Mouse (Mus musculus): Measurements from ENCODE around the gene Fhl2.
"Not testable (repeated sequence)": the region's sequence is repeated elsewhere in the genome, so short reads cannot be mapped to it uniquely, and the experiment has no call there.

Fhl2 gene

GRCm38 (mm10) chr1:43150225-43150624 is 46.6 kb downstream of the Fhl2 start:
- no peak for DNase-seq (ENCODE audit: low spot score)

DNA sequence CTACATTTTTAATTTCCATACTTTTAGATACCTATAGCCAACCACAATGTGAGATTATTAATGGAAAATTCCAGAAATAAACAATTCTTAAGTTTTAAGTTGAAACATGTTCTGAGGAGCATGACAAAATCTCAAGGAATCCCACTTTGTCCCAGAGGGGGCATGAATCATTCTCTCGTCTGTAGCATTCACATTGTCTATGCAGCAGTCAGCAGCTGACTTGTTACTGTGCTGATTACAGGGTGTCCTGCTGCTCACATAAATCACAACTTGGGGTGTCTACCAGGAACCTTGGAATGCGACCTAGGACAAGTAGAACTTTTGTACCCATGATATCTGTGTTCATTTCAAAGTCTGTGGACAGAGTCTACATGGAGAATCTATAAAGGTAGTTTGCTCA is 49.3 kb downstream of the Fhl2 start:
- no peak for DNase-seq (ENCODE audit: low spot score)

- no peak for DNase-seq (ENCODE audit: low spot score)
These were observed 51.4 kb downstream of the Fhl2 start for GRCm38 (mm10) chr1:43145388-43145787.

- no peak for DNase-seq (ENCODE audit: low spot score)
These were observed 52.4 kb downstream of the Fhl2 start for GRCm38 (mm10) chr1:43144338-43144906.

DNA sequence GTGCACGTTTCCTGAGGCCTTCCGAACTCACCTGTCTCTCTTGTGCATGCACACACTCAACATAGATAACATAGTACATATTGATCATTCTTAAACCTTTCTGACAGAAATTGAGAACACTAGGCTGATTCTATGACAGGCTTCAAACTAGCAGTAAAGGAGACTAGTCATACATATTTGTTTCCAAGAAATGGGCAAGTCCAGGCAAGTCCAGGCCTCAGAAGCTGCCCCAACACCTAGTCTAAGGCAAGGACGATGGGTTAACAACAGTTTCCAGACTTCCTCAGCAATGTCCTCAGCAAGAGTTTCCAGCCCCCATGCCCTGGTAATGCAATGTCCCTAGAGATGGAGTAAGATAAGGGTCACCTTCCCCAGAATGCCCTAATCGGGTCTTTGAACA is 53.0 kb downstream of the Fhl2 start:
- DNase-seq (ENCODE audit: low spot score), result no peak

- DNase-seq (ENCODE audit: low spot score), result no peak
These were observed 53.5 kb downstream of the Fhl2 start for GRCm38 (mm10) chr1:43143284-43143683.

DNA sequence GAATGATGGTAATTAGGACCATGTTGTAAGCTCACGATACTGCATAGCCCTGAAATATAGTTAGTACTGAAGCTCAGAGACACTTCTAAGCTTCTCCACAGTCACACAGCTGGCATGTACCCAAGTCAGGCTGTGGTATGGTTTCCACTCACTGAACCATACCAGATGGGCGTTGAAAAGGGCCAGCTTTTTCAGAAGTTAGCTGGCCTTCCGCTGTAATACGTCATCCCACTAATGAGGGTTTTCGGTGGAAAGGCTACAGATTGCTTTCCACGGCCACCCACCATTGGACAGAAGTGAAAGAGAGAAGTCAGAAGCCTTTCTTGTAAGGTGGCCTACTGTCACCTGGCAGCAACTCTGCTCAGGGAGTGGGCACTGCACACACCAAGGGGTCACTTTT is 53.9 kb downstream of the Fhl2 start:
- no peak for DNase-seq (ENCODE audit: low spot score)

- no peak for DNase-seq (ENCODE audit: low spot score)
These were observed 55.2 kb downstream of the Fhl2 start for GRCm38 (mm10) chr1:43141555-43141961.

DNA sequence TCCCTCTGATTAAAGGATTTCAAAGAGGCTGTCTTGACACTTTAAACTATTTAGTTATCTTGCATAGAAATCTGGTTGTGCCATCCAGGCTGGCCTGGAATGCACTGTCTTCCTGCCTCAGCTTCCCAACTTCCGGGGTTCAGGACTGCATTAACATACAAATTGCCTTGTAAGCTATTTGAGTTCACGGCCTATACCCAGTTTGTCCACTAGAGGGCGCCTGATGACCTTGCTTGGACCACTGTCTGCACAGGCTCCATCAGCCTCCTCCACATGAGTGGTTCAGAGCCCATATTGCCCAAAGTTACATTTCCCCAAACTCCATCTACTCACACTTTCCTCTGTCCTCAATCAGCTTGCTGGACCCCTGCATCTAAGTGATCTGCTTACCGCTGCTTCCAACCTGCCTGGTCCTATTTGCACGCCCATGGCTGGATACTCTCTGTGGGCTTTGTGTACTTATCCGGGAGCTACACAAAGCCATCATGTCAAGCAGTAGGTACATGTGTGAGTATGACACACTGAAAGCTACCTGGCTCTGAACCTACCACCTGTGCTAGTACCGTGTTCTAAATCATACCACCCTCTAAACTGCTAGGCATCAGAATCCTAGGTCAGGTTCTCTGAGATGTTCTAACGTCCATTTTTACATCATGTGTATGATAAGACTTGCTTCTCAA is 57.1 kb downstream of the Fhl2 start:
- peak; percentile 89 for DNase-seq (ENCODE audit: low spot score)

DNA sequence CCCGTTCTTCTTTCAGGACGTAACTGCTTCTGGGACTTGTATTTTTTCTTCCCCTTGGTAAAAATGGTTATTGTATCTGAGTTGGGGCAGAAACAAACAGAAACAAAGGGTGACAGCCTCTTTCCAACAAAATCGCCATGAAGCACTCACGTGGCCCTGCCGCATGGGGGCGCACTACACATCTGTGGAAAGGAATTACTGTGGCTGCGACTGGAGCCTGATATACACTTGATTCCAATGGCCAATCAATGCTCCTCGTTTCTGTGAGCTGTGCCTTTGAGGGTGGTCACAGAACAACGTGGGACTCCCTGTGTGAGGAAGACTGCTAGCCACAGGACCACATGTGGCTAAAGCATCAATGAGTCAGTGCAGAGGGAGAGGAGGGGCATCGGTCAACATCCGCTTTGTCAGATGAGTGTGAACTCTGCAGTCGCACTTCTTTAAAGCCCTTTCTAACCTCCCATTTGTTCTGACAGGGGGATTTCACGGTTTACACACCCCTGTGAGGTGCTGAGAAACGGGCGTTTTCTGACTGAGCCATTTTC is 58.4 kb downstream of the Fhl2 start:
- DNase-seq (ENCODE audit: low spot score), result no peak

DNA sequence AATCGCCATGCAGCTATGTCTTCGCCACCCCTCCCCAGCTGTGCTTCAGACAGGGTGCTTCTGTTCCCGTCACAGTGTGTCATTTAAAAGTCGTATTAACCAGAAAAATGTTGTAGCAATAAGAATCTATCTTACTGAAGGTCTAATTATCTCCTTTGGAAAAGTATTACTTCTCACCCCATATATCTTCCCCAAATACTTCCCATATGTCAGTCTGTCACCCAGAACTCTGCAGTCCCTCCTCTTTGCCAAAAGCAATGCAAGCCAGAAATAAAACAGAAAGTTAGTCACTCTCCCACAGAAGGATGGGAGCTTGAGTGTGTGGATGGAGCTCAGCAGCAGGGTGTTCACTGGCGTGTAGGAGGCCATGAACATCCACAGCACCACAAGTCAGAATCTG is 59.5 kb downstream of the Fhl2 start:
- peak; percentile 46 for DNase-seq (ENCODE audit: low spot score)

DNA sequence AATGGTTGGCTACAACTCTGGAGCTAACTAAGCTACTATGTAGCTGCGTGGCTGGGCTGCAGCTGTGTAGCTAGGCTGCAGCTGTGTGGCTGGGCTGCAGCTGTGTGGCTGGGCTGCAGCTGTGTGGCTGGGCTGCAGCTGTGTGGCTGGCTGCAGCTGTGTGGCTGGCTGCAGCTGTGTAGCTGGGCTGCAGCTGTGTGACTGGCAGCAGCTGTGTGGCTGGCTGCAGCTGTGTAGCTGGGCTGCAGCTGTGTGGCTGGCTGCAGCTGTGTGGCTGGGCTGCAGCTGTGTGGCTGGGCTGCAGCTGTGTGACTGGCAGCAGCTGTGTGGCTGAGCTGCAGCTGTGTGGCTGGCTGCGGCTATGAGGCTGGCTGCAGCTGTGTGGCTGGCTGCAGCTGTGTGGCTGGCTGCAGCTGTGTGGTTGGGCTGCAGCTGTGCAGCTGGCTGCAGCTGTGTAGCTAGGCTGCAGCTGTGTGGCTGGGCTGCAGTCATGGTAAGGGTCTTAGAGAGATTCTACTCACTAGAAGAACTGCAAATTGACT is 60.2 kb downstream of the Fhl2 start:
- DNase-seq (ENCODE audit: low spot score), result not testable (repeated sequence)

- DNase-seq (ENCODE audit: low spot score), result no peak
These were observed 65.2 kb downstream of the Fhl2 start for GRCm38 (mm10) chr1:43131591-43131990.

DNA sequence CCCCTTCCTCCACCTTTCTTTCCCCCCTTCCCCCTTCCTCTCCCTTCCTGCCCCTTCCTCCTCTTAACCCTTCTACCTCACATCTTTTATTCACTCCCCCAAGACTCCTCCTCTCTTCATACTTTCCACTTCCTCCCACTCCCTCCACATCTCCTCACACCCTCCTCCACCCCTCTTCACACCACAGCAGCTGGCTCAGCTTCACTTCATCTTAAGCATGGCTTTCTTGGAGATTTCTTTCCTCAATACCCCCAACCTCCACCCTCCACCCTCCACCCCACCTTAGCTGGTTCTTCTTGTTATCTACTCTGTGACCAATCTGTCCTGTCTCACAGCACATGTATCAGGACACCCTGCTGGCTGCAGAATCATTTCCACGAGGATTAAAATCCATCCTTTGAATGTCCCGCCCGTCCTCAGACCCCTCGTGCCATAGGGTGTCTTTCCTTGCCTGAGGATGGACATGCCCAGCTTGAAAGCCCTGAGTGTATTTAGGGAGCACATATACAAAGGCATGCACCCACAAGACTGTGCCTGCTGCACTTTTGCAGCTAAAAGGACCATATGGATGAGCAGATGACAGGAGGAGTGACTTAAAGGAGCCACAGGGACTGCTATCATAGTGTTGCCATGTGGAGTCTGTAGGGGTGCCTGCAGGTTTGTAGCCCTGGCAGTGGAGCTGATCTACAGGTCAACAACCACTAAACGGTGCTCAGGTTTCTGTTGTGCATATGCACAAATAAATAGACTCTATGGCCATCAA is 66.4 kb downstream of the Fhl2 start:
- peak; percentile 37 for DNase-seq (ENCODE audit: low spot score)

DNA sequence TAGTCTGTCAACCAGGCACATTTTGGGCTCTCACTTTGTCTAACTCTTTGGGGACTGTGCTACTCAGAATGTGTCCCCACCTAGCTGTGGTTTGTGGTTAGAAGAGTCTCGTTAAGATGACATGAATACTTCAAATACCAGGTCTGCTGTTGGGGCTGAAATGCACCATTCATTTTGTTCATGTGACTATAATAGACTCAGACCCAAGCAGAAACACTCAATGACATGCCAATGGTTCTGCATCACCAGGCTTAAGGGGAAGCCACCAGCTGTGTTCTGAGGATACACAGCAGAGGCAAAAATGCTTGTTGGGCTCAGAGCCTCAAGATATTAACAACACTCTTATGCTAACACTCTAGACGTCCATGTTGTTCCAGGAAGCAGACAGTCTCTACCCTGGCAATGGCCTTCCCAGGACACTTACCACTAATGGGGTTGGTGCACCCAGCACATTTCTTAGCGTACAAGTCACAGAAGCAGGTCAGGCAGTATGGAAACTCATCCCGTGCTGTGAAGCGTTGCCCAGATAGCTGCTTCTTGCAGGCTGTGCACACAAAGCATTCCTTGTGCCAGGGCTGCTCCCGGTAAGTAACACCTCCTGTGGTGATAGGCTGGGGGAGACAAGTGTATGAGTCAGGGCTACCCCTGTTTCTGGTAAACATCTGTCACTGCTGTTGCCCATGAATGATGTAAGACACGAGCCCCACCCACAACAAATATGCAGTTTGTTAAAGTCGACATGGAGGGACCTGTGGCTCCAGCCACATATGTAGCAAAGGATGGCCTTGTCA is 68.8 kb downstream of the Fhl2 start:
- no peak for DNase-seq (ENCODE audit: low spot score)

- DNase-seq (ENCODE audit: low spot score), result no peak
These were observed 69.6 kb downstream of the Fhl2 start for GRCm38 (mm10) chr1:43127196-43127595.

GRCm38 (mm10) chr1:43124726-43125125 is 72.1 kb downstream of the Fhl2 start:
- no peak for DNase-seq (ENCODE audit: low spot score)

GRCm38 (mm10) chr1:43122616-43123015 is 74.2 kb downstream of the Fhl2 start:
- DNase-seq (ENCODE audit: low spot score), result no peak

GRCm38 (mm10) chr1:43120950-43121349 is 75.8 kb downstream of the Fhl2 start:
- DNase-seq (ENCODE audit: low spot score), result no peak

DNA sequence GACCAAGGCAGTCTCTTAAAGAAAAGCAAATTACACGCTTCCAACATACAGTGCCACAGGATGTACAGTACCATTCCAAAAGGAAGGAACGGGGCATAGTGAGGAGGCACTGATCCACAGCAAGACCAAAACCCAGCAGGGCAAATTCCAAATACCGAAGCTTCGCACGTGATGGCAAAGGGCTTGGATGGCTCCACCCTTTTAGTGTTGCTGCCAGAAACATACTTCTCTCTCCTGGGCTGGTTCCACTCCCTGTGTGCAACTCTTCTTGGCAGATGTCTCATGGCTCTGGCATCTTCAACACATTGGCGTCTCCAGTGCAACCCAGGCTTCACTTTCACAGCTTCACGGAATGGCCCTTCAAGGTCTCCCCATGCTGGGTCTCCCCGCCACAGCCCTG is 79.3 kb downstream of the Fhl2 start:
- DNase-seq (ENCODE audit: low spot score), result no peak

DNA sequence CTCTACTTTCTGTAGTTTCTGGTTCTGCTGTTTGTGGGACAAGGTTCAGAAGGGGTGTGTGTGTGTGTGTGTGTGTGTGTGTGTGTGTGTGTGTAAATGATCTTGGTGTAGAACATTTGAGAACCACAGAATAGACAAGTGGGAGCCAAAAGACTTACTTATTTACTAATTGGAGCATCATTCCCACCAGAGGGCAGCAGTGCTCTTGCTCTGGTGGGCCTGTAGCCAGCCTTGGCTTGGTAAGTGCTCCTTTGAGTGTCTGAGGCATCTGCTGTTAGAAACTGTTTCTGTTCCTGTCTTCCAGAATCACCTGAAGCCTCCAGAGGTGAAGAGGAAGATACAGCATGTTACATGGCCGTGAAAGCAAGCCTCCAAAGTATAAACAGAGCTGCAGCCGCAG is 83.9 kb downstream of the Fhl2 start:
- DNase-seq (ENCODE audit: low spot score), result peak; percentile 81

- peak; percentile 28 for DNase-seq (ENCODE audit: low spot score)
These were observed 86.2 kb downstream of the Fhl2 start for GRCm38 (mm10) chr1:43110556-43110955.
